Mouse (Mus musculus): ENCODE results near the gene Vezt.

DNA sequence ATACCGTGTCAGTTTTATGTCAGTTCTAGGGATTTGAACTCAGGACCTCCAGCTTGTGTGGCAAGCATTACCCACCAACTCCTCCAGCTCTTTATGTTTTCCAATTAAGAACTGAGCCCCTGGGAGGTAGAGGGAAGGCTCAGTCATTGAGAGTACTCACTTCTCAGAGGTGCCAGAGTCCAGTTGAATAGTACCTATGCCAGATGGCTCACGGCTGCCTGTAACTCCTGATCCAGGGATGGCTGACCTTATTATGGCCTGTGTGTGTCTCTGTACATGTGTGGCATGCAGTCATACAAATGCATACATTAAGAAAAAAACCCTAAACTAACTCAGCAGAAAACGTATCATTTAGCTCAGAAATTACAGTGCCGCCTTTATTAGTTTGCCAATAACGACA, 15.1 kb upstream of the Vezt start:
- TF ChIP-seq CTCF (IDR thresholded peaks at IDR 0.05; ENCODE audit: extremely low read depth, insufficient read depth, low read length) = no peak
- no peak for TF ChIP-seq POLR2A (IDR thresholded peaks at IDR 0.05; ENCODE audit: extremely low read depth, insufficient read depth, low read length)
